Mouse (Mus musculus): ENCODE measurements around the gene Vmn1r229.

Gene Vmn1r229

DNA sequence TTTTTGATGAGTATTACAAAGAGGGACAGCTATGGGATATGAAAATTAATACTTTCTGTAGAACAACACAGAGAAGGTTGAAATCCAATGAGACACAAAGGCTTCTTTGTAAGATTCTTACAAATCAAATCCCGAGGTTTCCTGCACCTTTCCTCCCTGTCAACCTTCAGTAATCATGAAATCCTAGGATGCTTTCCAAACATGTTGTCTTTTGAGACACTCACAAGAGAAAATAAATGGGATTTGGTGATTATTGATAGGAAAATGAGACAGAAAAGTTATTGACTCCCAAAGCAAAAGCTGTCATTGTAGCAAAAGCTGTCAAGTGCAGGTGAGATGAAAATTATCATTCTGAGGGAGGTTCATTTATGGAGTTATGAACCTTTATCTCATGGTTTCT lies at the start of gene Vmn1r229:
Gene Vmn1r229, plus strand, starts transcription at position 301 of the 400 bp plus-strand sequence.
- DNase-seq (ENCODE audit: low read depth, low spot score), result no peak

GRCm38 (mm10) chr17:20786057-20786456 lies 25.3 kb upstream of the Vmn1r229 start, which contains the start of gene Vmn1r228:
TSS of gene Vmn1r228 (minus strand) at chr17:20786157.
- DNase-seq (ENCODE audit: low read depth, low spot score), result no peak

- DNase-seq (ENCODE audit: low read depth, low spot score), result no peak
Measured at GRCm38 (mm10) chr17:20840144-20840543, 28.8 kb downstream of the Vmn1r229 start, which contains the start of gene Vmn1r230. TSS of gene Vmn1r230 (plus strand) at chr17:20840444.
